Mouse (Mus musculus) telencephalon, adult 2 months (tissue): ENCODE measurements around the gene Mbip.

Experiments used
- DNase-seq: peaks from one replicate; pipeline ENCODE4 v3.0.0-alpha.2; 2011; ENCODE audit warnings: low read depth, low spot score

Gene Mbip

DNA sequence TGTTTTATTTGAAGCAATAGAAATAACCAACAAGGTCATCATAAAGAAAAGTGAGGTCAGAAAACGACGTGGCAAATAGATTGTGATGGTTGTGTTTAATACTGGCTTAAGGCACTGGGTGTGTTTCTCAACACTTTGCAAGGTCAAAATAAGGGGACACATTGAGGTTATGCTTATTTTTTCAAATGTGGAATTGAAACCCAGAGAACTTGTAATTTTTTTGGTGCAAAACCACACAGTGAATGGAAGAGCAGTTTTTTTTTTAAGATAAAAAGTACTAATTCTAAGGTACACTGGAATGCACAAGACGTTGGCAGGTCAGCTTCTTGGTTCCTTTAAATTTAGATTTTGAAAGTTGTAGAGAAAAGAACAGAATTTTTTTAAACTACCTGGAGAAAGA lies 50.5 kb downstream of the Mbip start:
- DNase-seq, result no peak

DNA sequence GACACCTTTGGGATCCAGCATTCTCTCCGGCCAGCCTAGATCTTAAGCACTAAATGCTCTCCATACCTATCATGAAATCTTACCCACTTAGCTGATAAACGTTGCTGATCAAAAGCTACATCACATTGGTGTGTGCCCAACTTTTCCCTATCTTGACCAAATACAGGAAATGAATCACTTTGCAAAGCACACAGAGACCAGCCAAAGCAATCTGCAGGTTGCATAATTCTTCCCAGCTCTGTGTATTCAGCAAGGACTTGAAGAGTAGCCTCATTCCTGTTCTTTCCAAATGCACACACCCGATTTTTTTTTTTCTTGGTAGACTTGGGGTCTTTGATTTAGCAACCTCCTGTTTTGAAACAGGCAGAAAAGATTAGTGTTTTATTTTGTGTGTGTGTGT lies 57.1 kb downstream of the Mbip start:
- no peak for DNase-seq

DNA sequence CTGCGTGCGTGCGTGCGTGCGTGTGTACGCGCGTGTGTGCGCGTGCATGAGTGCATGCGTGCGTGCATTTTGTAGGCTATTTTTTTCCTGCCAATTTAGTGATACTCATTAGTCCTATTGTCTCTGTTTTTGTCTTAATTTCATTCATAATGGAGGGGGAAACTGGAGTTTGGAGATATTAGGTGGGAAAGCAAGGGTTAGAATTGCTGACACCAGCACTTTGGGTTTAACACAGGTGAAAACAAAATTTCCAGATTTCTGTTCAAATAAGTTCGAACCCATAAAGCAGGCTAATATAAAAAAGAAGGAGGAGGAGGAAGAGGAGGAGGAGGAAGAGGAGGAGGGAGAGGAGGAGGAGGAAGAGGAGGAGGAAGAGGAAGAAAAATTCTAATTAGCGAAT lies 58.9 kb downstream of the Mbip start:
- DNase-seq, result no peak

DNA sequence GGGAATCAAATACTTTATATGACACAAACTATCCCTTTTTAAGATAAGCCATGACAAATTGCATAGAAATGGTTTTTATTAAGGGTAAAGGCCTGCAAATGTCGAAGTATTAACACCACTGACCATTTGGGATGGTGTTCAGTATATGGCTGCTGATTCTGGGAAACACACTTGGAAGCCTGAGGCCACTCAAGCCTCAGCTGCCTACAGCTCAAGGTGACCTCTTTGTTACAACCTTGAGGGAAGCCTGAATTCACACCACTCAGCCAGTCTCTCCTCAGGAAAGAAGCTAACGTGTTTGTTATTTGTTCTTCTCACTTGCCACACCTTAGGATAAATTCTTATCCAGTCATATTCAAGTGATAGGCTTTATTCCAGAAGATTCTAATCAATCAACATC lies 61.5 kb downstream of the Mbip start:
- no peak for DNase-seq

DNA sequence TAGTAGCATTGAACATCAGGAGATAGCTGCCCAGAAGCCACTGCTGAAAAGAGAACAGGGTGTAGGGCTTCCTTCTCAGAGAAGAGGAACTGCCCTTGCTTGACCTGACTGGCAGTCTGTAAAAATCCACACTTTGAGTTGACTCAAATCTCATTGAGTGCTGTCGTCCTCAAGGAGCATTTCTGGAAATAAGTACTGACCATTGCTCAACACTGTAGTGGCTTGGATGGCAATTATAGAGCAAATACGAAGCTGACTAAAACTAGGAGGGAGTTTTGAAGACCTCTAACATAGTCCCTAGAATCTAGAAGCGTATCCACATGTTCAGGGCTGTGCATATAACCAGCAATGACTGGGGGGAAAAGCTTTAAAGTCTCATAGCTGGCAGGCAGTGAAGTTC lies 64.0 kb downstream of the Mbip start:
- DNase-seq, result no peak
